Mouse (Mus musculus) urinary bladder, postnatal 4 days (tissue): ENCODE measurements around the gene Kansl3.

Experiments used
- DNase-seq, 2 experiments: peaks; one replicate each; pipeline ENCODE4 v3.0.0; 2021 to 2022; ENCODE audit warnings: low spot score in 2 of 2

Kansl3 gene

GRCm38 (mm10) chr1:36368969-36369645 lies at the start of gene Kansl3:
Kansl3 (minus strand) TSS chr1:36369181.
- DNase-seq = peak; percentile 87 to 90

- DNase-seq = no peak
Measured at GRCm38 (mm10) chr1:36404531-36404930, 35.5 kb upstream of the Kansl3 start.

- DNase-seq = no peak
Measured at GRCm38 (mm10) chr1:36401509-36401908, 32.5 kb upstream of the Kansl3 start.

- DNase-seq = no peak
Measured at GRCm38 (mm10) chr1:36397041-36397440, 28.1 kb upstream of the Kansl3 start.

DNA sequence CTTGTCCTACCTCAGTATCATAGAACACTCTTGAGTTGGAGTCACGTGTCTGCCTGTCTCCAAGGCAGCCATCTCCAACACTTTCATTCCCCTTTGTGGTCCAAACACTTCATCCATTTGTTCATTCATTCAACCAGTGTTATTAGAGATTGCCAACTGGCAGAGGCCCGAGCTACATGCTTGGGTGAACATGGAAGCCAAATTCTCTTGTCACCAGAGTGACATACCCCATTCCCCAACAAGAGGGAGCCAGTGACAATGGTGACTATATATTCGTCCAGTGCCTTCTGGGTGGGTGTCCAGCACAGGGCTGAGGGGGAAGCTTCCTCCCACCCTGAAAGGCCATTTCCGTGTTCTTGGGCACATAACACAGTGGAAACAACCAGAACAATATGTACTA lies 10.6 kb upstream of the Kansl3 start:
- DNase-seq = no peak

DNA sequence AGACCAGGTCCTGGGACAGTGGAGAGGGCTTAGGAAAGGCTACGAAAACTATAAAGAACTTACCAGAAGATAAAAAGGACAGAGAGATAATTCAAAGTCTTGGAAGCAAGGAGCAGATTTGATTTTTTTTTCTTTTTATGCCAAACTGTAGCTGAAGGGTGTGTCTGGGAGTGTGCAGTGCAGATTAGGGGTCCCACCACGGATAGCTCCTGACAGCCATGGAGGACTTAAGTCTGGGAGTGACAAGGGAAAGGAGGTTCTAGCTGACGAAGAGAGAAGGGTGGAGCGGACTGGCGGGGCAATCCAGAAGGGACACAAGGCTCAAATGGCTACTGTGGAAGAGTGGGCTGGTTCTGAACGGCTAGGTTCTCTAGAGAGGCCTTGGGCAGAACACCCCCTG lies 9.9 kb upstream of the Kansl3 start:
- DNase-seq = no peak

GRCm38 (mm10) chr1:36371934-36372845 lies 3.2 kb upstream of the Kansl3 start, which contains the start of gene Fer1l5:
Fer1l5 (plus strand) TSS chr1:36372291.
- no peak for DNase-seq

- DNase-seq = no peak
Measured at GRCm38 (mm10) chr1:36370918-36371317, 1.9 kb upstream of the Kansl3 start.

GRCm38 (mm10) chr1:36368112-36368968 lies 641 bp downstream of the Kansl3 start:
- peak in 1 of 2 experiments; percentile 69 for DNase-seq

DNA sequence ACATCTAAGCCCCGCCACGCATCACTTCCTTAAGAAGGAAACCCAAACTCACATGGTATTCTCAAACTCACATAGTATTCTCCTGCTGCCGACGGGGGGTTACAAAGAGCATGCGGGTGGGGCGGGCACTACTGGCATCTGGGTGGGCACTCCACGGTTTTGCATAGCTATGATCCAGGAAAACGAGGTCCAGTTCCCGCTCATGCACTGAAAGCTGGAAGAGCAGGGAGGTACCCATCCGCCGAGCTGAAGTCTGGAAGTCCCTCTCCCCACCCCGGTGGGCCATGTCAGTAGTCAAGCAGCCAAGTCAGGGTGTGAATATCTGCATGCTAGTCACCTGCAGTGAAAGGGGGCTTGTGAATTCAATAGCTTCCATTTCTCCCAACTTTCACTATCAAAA lies 1.3 kb downstream of the Kansl3 start:
- no peak for DNase-seq

DNA sequence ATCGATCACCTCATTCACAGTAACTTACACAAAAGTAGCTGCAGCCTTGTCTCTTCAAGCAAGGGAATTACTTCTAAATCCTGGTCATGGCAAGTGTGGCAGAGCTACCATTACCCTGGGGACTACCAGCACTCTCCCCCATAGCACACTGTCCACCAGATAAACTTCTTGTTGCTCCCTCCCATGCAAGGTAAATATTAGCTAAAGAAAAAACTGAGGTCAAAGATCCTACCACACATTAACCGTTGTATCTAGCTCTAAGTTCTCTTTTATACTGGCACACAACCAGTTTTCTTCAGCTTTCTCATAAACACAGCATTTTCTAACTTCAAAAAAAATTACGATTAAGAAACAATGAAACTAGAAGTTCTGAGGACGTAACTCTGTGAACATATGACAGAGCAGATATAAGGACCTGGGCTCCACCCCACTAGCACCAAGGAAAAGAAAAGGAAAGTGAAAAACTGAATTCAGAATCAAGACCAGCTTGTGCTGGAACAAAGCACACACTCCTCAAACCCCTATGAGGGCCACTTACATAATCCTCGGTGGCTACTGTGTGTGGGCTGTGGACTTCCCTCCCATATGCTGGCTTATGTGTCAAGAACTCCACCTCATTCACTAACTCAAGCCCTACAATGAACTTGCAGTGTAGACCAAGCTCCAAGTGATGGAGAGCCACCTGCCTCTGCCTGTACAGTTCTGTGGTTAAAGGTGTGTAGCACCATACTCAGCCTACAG lies 11.9 kb downstream of the Kansl3 start:
- DNase-seq = no peak

DNA sequence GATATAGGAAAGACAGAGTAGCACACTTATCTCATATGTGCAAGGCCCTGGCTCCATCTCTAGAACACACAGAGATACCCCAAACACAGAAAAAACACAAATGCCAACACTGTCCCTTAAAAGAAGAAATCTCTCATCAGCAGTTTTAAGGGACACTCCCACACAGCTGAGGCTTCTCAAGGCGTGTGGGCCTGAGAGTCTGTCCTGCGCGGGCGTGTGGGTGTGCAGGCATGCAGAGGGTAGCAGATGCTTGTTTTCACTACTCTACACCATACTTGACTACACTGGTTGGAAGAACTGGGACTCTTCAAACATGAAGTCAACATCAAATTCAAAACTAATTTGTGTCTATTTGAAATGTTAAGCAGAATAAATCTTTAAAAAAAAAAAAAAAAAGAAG lies 16.6 kb downstream of the Kansl3 start:
- no peak for DNase-seq

DNA sequence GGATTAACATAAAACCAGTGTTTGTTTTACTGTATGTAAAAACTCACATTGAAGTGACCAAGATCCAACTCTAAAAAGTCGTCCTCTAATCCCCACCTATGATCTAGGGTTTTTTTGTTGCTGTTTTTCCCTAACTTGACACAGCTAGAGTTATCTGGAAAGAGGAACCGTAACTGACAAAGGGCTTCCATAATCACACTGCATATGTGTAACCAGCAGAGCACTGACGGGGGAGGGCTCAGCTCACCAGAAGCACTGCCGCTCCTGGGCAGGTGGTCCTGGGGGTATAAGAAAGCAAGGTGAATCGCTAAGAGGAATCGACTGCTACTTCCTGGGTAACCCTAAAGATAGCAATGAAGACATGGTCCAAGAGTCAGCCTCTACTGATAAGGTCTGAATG lies 26.4 kb downstream of the Kansl3 start:
- no peak for DNase-seq

- DNase-seq = no peak
Measured at GRCm38 (mm10) chr1:36332955-36333887, 35.8 kb downstream of the Kansl3 start.

GRCm38 (mm10) chr1:36331743-36332142 lies 37.2 kb downstream of the Kansl3 start:
- DNase-seq = no peak

DNA sequence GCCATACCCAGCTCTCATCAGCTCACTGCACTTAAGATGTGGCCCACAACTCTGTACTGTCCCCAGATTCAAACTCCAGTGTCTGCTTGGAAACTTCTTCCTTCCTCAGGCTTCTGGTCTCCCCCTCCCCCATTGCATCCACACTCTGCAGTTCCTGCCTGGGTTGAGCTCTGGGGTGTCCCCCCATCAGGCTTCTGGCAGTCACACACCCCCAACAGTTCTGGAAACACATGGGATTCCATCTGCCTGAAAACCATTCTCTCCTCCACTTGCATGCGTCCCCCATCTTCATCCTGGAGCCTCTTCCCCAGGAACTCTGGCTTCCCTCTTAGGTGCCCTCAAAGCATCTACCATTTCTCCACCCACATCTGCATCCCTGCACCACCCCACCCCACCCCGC lies 42.2 kb downstream of the Kansl3 start:
- DNase-seq = no peak

- DNase-seq = no peak
Measured at GRCm38 (mm10) chr1:36325900-36326321, 43.1 kb downstream of the Kansl3 start.

GRCm38 (mm10) chr1:36323746-36324448 lies 45.1 kb downstream of the Kansl3 start:
- DNase-seq = no peak

- no peak for DNase-seq
Measured at GRCm38 (mm10) chr1:36323076-36323475, 45.9 kb downstream of the Kansl3 start.
